Mouse (Mus musculus): ENCODE data around the gene Bcan. TPM values are rescaled to one million over a fixed set of nuclear protein-coding genes. Genes with fewer than 3 reads are reported as not detected.

The Bcan gene
- polyA plus RNA-seq, 1 experiment from 2014 or later = 0.34 TPM

DNA sequence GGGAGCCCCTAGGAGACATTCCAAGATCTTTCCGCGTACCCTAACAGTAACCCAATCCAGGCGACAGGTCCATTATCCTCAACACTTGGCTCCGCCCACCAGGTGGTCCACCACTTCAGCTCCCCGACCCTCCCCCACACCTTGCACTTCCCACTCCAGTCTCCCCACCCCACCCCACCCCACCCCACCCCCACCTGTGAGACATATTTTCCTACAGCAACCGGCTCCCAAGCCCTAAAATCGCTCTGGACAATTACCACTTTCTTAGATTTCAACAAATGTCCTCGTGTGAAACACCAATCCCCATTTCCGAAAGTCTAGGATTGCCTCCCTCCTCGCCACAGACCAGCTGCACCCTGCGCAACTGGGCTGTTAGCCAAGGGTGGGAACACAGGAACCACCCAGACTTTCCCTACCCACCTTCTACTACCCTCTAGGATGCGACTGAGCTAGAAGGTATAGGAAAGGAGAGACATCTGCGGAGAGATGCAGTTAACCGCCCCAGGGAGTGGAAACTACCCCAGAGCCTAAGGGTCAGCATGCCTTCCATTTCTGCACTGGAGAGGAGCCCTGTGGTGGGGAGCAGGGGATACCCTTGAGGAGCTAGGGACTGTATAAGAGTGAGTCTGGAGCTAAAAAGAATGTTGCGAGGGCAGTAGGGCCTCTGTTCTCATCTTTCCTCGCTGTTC is 50.6 kb downstream of the Bcan start:
- Histone ChIP-seq H3K9me3 (replicated peaks; ENCODE audit: control insufficient read depth, low read length) (no peaks in the 10 kb centered on the region), H3K27me3 (ENCODE audit: control insufficient read depth, insufficient read depth, low read length) (no peaks in the 10 kb centered on the region; the same call in 1 of the 2 replicates), H3K27ac (ENCODE audit: low read length) (no peak overlapping the region), H3K4me3 (replicated peaks; ENCODE audit: low read length) (peak overlapping the region; percentile 37; the same call in 1 of the 2 replicates), H3K36me3 (ENCODE audit: control insufficient read depth, insufficient read depth, low read length) (no peaks in the 10 kb centered on the region), H3K4me2 (ENCODE audit: low read depth, low read length) (peak overlapping the region; percentile 60), H3K4me1 (ENCODE audit: control insufficient read depth, insufficient read depth, low read length) (peaks cover 30% of the 10 kb centered on the region), H3K9ac (ENCODE audit: low read length) (0 out of 2 replicates have a peak overlapping the region, but pooled peaks have one; percentile 6)
- 21% methylated on average over 16 of the region's 16 CpGs for WGBS
- no peak for ATAC-seq (ENCODE audit: insufficient read depth, low FRiP score)

GRCm38 (mm10) chr3:87948378-87949265 is 51.4 kb downstream of the Bcan start, which contains the start of gene Crabp2:
TSS of gene Crabp2 (plus strand) at chr3:87948666.
- no peaks in the 10 kb centered on the region for H3K36me3 ChIP-seq (ENCODE audit: control insufficient read depth, insufficient read depth, low read length)
- no peaks in the 10 kb centered on the region; the same call in 1 of the 2 replicates for H3K27me3 ChIP-seq (ENCODE audit: control insufficient read depth, insufficient read depth, low read length)
- no peaks in the 10 kb centered on the region for H3K9me3 ChIP-seq (replicated peaks; ENCODE audit: control insufficient read depth, low read length)
- H3K27ac ChIP-seq (ENCODE audit: low read length) = no peak within 1 kb of the TSS
- ATAC-seq (ENCODE audit: insufficient read depth, low FRiP score) = no peak
- 5% methylated on average over 35 of the region's 35 CpGs for WGBS
- peaks cover 30% of the 10 kb centered on the region for H3K4me1 ChIP-seq (ENCODE audit: control insufficient read depth, insufficient read depth, low read length)
- H3K4me2 ChIP-seq (ENCODE audit: low read depth, low read length) = peak within 1 kb of the TSS; percentile 60
- H3K4me3 ChIP-seq (replicated peaks; ENCODE audit: low read length) = peak within 1 kb of the TSS; percentile 37
- H3K9ac ChIP-seq (ENCODE audit: low read length) = peak within 1 kb of the TSS; percentile 65

DNA sequence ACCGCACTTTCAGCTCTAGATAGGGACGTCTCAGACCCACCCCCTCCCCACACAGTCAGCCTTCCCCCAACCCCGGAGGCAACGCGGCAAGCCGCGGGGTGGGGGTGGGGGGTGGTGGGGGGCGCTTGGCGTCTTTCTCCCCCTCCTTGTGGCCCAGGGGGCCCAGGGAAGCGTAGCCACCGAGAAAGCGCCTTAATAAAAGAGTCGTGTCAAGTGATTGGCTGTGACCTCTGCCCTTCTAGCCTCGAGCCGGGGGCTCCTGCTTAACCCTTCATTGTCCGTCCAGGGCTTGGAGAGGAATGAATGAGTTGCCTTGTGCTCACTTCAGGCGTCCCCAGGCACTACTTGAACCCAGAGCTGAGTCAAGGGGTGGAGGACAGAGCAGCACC is 52.2 kb downstream of the Bcan start:
- peak overlapping the region; percentile 65 for H3K9ac ChIP-seq (ENCODE audit: low read length)
- no peak overlapping the region for H3K27ac ChIP-seq (ENCODE audit: low read length)
- H3K9me3 ChIP-seq (replicated peaks; ENCODE audit: control insufficient read depth, low read length) = no peaks in the 10 kb centered on the region
- peak overlapping the region; percentile 60 for H3K4me2 ChIP-seq (ENCODE audit: low read depth, low read length)
- peak overlapping the region; percentile 37 for H3K4me3 ChIP-seq (replicated peaks; ENCODE audit: low read length)
- ATAC-seq (ENCODE audit: insufficient read depth, low FRiP score) = no peak
- H3K4me1 ChIP-seq (ENCODE audit: control insufficient read depth, insufficient read depth, low read length) = peaks cover 30% of the 10 kb centered on the region
- 2% methylated on average over 17 of the region's 17 CpGs for WGBS
- H3K27me3 ChIP-seq (ENCODE audit: control insufficient read depth, insufficient read depth, low read length) = no peaks in the 10 kb centered on the region; the same call in 1 of the 2 replicates
- H3K36me3 ChIP-seq (ENCODE audit: control insufficient read depth, insufficient read depth, low read length) = no peaks in the 10 kb centered on the region

DNA sequence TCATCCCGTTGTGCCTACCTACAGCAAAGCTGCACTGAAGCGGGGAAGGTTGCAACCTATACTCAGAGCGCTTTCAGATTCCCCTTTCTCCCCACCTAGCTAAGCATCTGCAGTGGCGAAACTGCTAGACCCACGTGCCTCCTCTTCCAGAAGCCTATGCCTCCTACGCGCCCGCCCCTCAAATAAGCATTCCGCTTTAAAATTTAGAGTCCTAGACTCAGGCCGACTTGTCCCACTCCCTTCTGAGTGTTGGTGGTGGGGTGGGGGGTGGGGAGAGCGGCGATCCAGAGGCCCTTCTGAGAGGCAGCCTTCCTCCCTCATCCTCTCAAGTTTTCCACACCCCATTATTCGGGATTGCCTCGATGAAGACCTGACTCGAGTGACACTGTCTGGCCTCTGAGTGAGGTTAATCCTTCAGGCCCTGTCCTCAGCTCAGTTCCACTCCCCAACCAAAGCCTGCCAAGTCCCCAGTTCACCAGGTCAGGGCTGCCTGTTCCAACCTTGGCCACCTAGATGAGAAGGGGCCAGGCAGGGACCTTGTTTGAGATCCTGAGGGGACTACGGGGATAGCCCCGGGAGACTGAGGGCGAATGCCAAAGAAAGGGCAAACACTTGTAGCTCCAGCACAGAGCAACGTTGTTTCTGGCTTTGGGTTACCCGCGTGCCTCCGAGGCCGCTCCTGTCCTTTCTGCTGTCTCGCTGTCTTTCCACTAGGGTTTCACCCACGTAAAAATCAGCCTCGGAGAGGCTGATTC is 52.8 kb downstream of the Bcan start:
- Histone ChIP-seq H3K36me3 (ENCODE audit: control insufficient read depth, insufficient read depth, low read length) (no peaks in the 10 kb centered on the region), H3K27ac (ENCODE audit: low read length) (no peak overlapping the region), H3K9me3 (replicated peaks; ENCODE audit: control insufficient read depth, low read length) (no peaks in the 10 kb centered on the region), H3K27me3 (ENCODE audit: control insufficient read depth, insufficient read depth, low read length) (no peaks in the 10 kb centered on the region; the same call in 1 of the 2 replicates), H3K9ac (ENCODE audit: low read length) (peak overlapping the region; percentile 65), H3K4me2 (ENCODE audit: low read depth, low read length) (peak overlapping the region; percentile 60), H3K4me1 (ENCODE audit: control insufficient read depth, insufficient read depth, low read length) (peaks cover 30% of the 10 kb centered on the region), H3K4me3 (replicated peaks; ENCODE audit: low read length) (peak overlapping the region; percentile 37)
- ATAC-seq (ENCODE audit: insufficient read depth, low FRiP score) = no peak
- WGBS = 10% methylated on average over 26 of the region's 26 CpGs

- H3K9me3 ChIP-seq (replicated peaks; ENCODE audit: control insufficient read depth, low read length) = no peaks in the 10 kb centered on the region
- no peak overlapping the region for H3K9ac ChIP-seq (ENCODE audit: low read length)
- no peak overlapping the region for H3K4me3 ChIP-seq (replicated peaks; ENCODE audit: low read length)
- H3K27me3 ChIP-seq (ENCODE audit: control insufficient read depth, insufficient read depth, low read length) = no peaks in the 10 kb centered on the region; the same call in 1 of the 2 replicates
- no peak for ATAC-seq (ENCODE audit: insufficient read depth, low FRiP score)
- peaks cover 30% of the 10 kb centered on the region for H3K4me1 ChIP-seq (ENCODE audit: control insufficient read depth, insufficient read depth, low read length)
- no peak overlapping the region for H3K27ac ChIP-seq (ENCODE audit: low read length)
- H3K4me2 ChIP-seq (ENCODE audit: low read depth, low read length) = no peak overlapping the region
- WGBS = 47% methylated on average over 1 of the region's 1 CpGs
- H3K36me3 ChIP-seq (ENCODE audit: control insufficient read depth, insufficient read depth, low read length) = 0 out of 2 replicates have a peak, but pooled peaks cover 3% of the 10 kb centered on the region
Measured at GRCm38 (mm10) chr3:87946541-87946860, 53.5 kb downstream of the Bcan start.

GRCm38 (mm10) chr3:87945781-87946540 is 54.1 kb downstream of the Bcan start:
- Histone ChIP-seq H3K4me3 (replicated peaks; ENCODE audit: low read length) (no peak overlapping the region), H3K4me2 (ENCODE audit: low read depth, low read length) (no peak overlapping the region), H3K36me3 (ENCODE audit: control insufficient read depth, insufficient read depth, low read length) (peaks cover 7% of the 10 kb centered on the region; the same call in 1 of the 2 replicates), H3K4me1 (ENCODE audit: control insufficient read depth, insufficient read depth, low read length) (peaks cover 30% of the 10 kb centered on the region), H3K27ac (ENCODE audit: low read length) (no peak overlapping the region), H3K27me3 (ENCODE audit: control insufficient read depth, insufficient read depth, low read length) (no peaks in the 10 kb centered on the region; the same call in 1 of the 2 replicates), H3K9me3 (replicated peaks; ENCODE audit: control insufficient read depth, low read length) (no peaks in the 10 kb centered on the region), H3K9ac (ENCODE audit: low read length) (no peak overlapping the region)
- WGBS = 38% methylated on average over 12 of the region's 12 CpGs
- ATAC-seq (ENCODE audit: insufficient read depth, low FRiP score) = no peak

- H3K36me3 ChIP-seq (ENCODE audit: control insufficient read depth, insufficient read depth, low read length) = peaks cover 11% of the 10 kb centered on the region; the same call in 1 of the 2 replicates
- no peak overlapping the region; the same call in 1 of the 2 replicates for H3K27ac ChIP-seq (ENCODE audit: low read length)
- no peak overlapping the region for H3K4me2 ChIP-seq (ENCODE audit: low read depth, low read length)
- H3K9me3 ChIP-seq (replicated peaks; ENCODE audit: control insufficient read depth, low read length) = no peaks in the 10 kb centered on the region
- no peak overlapping the region for H3K4me3 ChIP-seq (replicated peaks; ENCODE audit: low read length)
- WGBS = 23% methylated on average over 4 of the region's 4 CpGs
- peaks cover 26% of the 10 kb centered on the region for H3K4me1 ChIP-seq (ENCODE audit: control insufficient read depth, insufficient read depth, low read length)
- H3K27me3 ChIP-seq (ENCODE audit: control insufficient read depth, insufficient read depth, low read length) = no peaks in the 10 kb centered on the region; the same call in 1 of the 2 replicates
- ATAC-seq (ENCODE audit: insufficient read depth, low FRiP score) = peak; percentile 56; the same call in 1 of the 2 replicates
- H3K9ac ChIP-seq (ENCODE audit: low read length) = peak overlapping the region; percentile 46; the same call in 1 of the 2 replicates
Measured at GRCm38 (mm10) chr3:87944838-87945600, 55.0 kb downstream of the Bcan start.

GRCm38 (mm10) chr3:87943586-87943985 is 56.4 kb downstream of the Bcan start:
- Histone ChIP-seq H3K36me3 (ENCODE audit: control insufficient read depth, insufficient read depth, low read length) (peaks cover 18% of the 10 kb centered on the region), H3K27me3 (ENCODE audit: control insufficient read depth, insufficient read depth, low read length) (no peaks in the 10 kb centered on the region; the same call in 1 of the 2 replicates), H3K27ac (ENCODE audit: low read length) (no peak overlapping the region), H3K4me3 (replicated peaks; ENCODE audit: low read length) (no peak overlapping the region), H3K4me1 (ENCODE audit: control insufficient read depth, insufficient read depth, low read length) (peaks cover 17% of the 10 kb centered on the region), H3K9me3 (replicated peaks; ENCODE audit: control insufficient read depth, low read length) (no peaks in the 10 kb centered on the region), H3K4me2 (ENCODE audit: low read depth, low read length) (no peak overlapping the region), H3K9ac (ENCODE audit: low read length) (no peak overlapping the region)
- 81% methylated on average over 7 of the region's 7 CpGs for WGBS
- no peak for ATAC-seq (ENCODE audit: insufficient read depth, low FRiP score)

All from stomach, embryonic 16.5 days (tissue).